Mouse (Mus musculus) testis, adult 2 months (tissue): Measurements from ENCODE around the gene Myadm. TPM values are rescaled to one million over a fixed set of nuclear protein-coding genes. Genes with fewer than 3 reads are reported as not detected.

Source experiments
- H3K27ac ChIP-seq: fragments of 200-500 bp; 2 replicates; pipeline ENCODE4 v1.5.1; 2012; ENCODE audit warnings: low read depth, low read length; ENCODE audit not compliant: control insufficient read depth, insufficient read depth
- H3K27me3 ChIP-seq: fragments of 200-500 bp; 2 replicates; pipeline ENCODE4 v1.6.1; 2012; ENCODE audit warnings: mild to moderate bottlenecking, low read length, moderate library complexity; ENCODE audit not compliant: control insufficient read depth, insufficient read depth
- H3K36me3 ChIP-seq: fragments of 200-500 bp; 2 replicates; pipeline ENCODE4 v1.6.1; 2012; ENCODE audit warnings: mild to moderate bottlenecking, low read length; ENCODE audit not compliant: control insufficient read depth, insufficient read depth
- H3K4me1 ChIP-seq: fragments of 200-500 bp; 2 replicates; pipeline ENCODE4 v1.6.1; 2012; ENCODE audit warnings: low read length; ENCODE audit not compliant: control insufficient read depth, insufficient read depth
- H3K4me3 ChIP-seq: fragments of 200-500 bp; 2 replicates; pipeline ENCODE4 v1.5.1; 2012; ENCODE audit warnings: low read depth, mild to moderate bottlenecking, low read length, moderate library complexity, mixed read lengths; ENCODE audit not compliant: control insufficient read depth
- CTCF ChIP-seq: fragments of 200-500 bp; IDR thresholded peaks from 2 replicates; pipeline ENCODE4 v1.5.1; 2012; ENCODE audit warnings: low read depth, mild to moderate bottlenecking, inconsistent platforms, low read length, moderate library complexity; ENCODE audit not compliant: control insufficient read depth, insufficient read depth, insufficient replicate concordance
- POLR2A ChIP-seq: fragments of 200-500 bp; IDR thresholded peaks from 2 replicates; pipeline ENCODE4 v1.6.1; 2012; ENCODE audit warnings: low read depth, mild to moderate bottlenecking, inconsistent platforms, low read length, moderate library complexity; ENCODE audit not compliant: control insufficient read depth
- polyA plus RNA-seq: library from polyadenylated mRNA; depleted of rRNA; stranded (reverse); fragments of >200 nt; gene quantifications from 2 replicates; pipeline ENCODE4 v1.2.3, GENCODE M21; 2012

Myadm gene
- polyA plus RNA-seq, 1 experiment: 20.4 TPM

DNA sequence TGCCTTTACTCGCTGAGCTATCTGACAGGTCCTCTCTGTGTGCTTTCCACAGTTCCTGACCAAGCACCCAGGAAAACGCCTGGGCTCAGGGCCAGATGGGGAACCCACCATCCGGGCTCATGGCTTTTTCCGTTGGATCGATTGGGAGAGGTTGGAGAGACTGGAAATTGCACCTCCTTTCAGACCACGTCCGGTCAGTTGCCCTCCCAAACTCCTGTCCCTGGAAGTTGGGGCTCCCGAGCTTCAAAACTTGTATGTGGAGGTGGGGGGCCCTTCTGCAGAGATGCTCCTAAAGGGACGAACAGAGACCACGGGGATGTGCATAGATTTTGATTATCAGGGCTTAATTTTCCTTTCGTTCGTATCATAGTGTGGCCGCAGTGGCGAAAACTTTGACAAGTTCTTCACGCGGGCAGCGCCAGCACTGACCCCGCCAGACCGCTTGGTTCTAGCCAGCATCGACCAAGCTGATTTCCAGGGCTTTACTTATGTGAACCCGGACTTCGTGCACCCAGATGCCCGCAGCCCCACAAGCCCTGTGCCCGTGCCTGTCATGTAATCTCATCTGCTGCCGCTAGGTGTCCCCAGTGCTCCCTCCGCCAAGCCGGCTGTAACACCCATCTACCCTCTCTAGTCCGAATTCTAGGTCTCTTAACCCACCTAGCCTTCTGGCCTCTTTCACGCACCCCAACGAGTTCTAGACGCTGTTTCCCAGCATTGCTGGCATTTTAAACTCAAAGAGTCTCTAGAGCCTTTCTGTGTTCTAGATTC is 41.1 kb downstream of the Myadm start:
- Histone ChIP-seq H3K36me3 (no peaks in the 10 kb centered on the region), H3K4me3 (no peak overlapping the region), H3K4me1 (peaks cover 32% of the 10 kb centered on the region), H3K27me3 (peaks cover 5% of the 10 kb centered on the region), H3K27ac (no peak overlapping the region)
- no peak for TF ChIP-seq POLR2A
- TF ChIP-seq CTCF: peak; percentile 98

DNA sequence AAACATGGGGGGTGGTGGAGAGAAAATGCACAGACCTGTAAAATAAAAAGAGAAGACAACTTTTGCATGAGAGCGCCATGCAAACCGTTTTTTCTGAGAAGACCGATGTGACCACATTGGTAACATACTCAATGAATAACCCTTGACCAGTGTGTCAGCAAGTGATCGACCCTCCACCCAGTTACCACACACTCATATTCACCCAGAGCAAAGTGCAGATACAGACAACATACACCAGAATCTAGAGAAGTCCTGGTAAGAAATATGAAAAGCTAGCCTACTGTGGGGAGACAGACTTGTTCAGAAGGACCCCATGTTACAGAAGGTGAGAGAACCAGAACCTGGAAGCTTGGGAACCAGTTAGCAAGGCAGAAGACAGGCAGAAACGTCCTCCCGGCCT is 42.3 kb downstream of the Myadm start:
- no peak for TF ChIP-seq CTCF
- TF ChIP-seq POLR2A: no peak
- Histone ChIP-seq H3K36me3 (no peaks in the 10 kb centered on the region), H3K27me3 (peaks cover 5% of the 10 kb centered on the region), H3K27ac (no peak overlapping the region), H3K4me1 (peaks cover 32% of the 10 kb centered on the region), H3K4me3 (no peak overlapping the region)

DNA sequence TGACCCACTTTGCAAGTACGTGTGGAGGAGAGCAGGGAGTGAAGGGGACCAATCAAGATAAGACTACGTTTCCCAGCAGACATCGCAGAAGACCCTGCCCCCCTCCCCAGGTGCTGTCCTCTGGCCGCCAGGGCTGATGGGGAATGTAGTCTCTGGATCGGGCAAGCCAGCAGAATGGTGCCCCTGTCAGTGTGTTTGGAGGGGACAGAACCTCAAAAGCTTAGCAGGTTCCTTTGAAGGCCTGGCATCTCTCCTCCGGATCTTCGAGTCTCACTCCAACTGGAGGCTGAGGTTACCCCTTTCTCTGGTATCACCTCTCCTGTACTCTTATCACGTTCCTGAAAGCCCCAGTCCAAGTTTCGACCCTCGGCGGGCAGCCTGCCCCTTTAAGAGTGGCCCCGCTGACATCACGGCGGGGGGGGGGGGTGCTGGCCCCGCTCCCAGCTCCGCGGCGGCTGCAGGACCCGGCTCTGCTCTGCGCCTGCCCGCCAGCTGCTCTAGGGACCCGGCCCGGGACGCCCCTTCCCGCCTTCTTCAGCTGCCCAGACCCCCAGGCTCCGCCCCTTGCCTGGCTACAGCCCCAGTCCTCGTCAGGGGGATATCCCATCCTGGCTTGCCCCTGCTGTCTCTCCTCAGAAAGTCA is 42.8 kb downstream of the Myadm start:
- H3K27ac ChIP-seq: no peak overlapping the region
- H3K4me1 ChIP-seq: peaks cover 36% of the 10 kb centered on the region
- peak overlapping the region; percentile 39 for H3K4me3 ChIP-seq
- peaks cover 5% of the 10 kb centered on the region for H3K27me3 ChIP-seq
- H3K36me3 ChIP-seq: no peaks in the 10 kb centered on the region
- TF ChIP-seq CTCF (no peak), POLR2A (no peak)

DNA sequence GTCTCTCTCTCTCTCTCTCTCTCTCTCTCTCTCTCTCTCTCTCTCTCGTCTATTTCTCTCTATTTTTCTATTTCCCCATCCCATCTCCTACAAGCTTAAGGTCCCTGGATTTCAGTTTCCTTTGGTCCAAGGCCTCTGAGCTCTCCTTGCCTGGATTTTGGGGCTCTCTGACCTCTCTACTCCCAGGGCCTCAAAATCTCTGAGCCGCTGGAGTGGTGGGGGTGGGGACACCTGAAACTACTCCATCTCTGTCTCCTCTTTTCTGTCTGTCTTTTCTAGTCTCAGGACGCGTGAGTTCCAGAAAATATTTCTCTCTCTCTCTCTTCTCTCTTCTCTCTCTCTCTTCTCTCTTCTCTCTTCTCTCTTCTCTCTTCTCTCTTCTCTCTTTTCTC is 43.3 kb downstream of the Myadm start:
- Histone ChIP-seq H3K4me1 (peaks cover 36% of the 10 kb centered on the region), H3K4me3 (peak overlapping the region; percentile 39), H3K36me3 (no peaks in the 10 kb centered on the region), H3K27me3 (peaks cover 5% of the 10 kb centered on the region), H3K27ac (no peak overlapping the region)
- TF ChIP-seq POLR2A (no peak), CTCF (no peak)

DNA sequence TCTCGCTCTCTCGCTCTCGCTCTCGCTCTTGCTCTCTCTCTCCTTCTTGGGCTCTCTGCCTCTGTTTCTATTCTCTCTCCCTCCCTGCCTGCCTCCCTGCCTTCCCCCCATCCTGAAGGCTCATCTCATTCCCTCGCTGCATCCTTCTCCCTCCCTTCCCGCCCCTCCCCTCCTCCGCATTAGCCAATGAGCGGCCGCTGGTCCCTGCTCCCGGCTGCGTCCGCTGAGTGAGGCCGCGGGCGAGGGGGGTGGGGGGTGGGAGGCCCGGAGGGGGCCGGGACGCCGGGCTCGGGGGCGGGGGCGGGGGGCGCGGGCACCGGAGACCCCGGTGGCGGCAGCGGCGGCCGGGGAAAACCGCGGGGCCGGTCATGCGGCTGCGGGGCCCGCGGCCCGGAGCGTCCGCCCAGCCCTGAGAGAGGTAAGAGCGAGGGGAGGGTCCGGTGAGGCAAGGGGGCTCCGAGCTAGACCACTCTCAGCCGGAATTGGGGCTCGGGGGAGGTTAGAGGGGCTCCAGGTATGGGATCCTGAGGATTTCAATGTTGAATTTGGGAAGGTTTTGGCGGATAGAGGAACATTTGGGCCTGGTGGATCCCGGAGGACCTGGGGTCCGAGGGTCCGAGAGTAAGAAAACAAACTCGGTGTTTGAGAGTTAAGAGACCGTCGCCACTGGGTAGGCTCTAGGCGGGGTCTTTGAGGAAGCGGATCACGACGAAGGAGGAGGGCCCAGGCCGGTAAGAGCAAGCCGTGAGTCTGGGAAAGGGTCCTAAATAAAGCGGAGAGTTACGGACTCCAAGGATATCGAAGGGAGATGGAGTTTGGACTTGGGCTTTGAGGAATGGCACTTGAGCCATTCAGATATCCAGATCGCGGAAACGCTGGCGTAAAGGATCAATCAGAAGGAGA is 44.0 kb downstream of the Myadm start, which contains the start of gene Cacng7:
Cacng7 (plus strand) TSS at position 337 of the 903 bp plus-strand sequence.
- peak within 1 kb of the TSS; percentile 64 for H3K4me3 ChIP-seq
- H3K27me3 ChIP-seq: peaks cover 5% of the 10 kb centered on the region
- TF ChIP-seq CTCF: no peak
- no peak for TF ChIP-seq POLR2A
- H3K27ac ChIP-seq: no peak within 1 kb of the TSS
- no peaks in the 10 kb centered on the region for H3K36me3 ChIP-seq
- H3K4me1 ChIP-seq: peaks cover 36% of the 10 kb centered on the region

DNA sequence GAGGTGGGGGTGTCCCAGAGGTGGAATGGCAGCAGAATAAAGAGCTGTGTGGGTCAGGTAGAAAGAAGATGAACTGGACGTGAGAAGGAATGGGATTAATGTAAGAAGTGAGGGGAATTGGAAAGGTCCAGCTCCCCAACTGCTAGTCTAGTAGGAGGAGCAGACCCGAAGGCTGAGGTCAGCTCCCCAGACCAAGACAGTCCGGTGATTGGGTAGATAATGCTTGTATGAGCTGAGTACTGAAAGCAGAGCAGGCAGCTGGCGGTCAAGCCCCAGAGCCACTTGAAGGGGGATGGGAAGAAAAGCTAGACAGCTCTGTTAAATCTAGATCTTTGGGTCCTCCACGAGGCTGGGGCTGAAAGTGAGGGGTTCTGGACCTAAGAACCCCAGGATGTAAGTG is 44.7 kb downstream of the Myadm start:
- Histone ChIP-seq H3K36me3 (no peaks in the 10 kb centered on the region), H3K4me1 (peaks cover 36% of the 10 kb centered on the region), H3K27me3 (peaks cover 5% of the 10 kb centered on the region), H3K4me3 (peak overlapping the region; percentile 64), H3K27ac (no peak overlapping the region)
- TF ChIP-seq CTCF: no peak
- TF ChIP-seq POLR2A: no peak

DNA sequence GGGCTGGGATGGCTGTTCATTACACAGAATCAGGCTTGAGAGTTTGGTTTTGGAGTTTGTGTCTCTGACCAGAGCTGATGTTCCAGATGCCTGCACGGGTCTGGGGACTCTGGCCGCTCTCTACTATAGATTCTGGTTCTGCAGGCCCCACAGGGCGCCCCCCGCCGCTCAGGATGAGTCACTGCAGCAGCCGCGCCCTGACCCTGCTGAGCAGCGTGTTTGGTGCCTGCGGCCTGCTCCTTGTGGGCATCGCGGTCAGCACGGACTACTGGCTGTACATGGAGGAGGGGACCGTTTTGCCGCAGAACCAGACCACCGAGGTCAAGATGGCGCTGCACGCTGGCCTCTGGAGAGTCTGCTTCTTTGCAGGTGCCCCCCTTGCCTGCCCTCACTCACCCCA is 47.5 kb downstream of the Myadm start:
- H3K27ac ChIP-seq: no peak overlapping the region
- H3K4me3 ChIP-seq: no peak overlapping the region
- peaks cover 25% of the 10 kb centered on the region for H3K4me1 ChIP-seq

More for the DNA sequence above, 47.5 kb downstream of the Myadm start:
- Histone ChIP-seq H3K27me3 (peaks cover 5% of the 10 kb centered on the region), H3K36me3 (no peaks in the 10 kb centered on the region)
- TF ChIP-seq POLR2A (no peak), CTCF (peak; percentile 44; the same call in 1 of the 2 replicates)
